Mouse (Mus musculus) heart, postnatal 25 days (tissue): ENCODE measurements around the gene Cd1d1. TPM values are rescaled to one million over a fixed set of nuclear protein-coding genes. Genes with fewer than 3 reads are reported as not detected.
"Not testable (repeated sequence)": the region's sequence is repeated elsewhere in the genome, so short reads cannot be mapped to it uniquely, and the experiment has no call there.

Source experiments
- DNase-seq: peaks from one replicate; pipeline ENCODE4 v3.0.0; 2022; ENCODE audit warnings: low spot score
- intact Hi-C: fragments of 180-260 bp; cut with DNase I; formaldehyde crosslinking; loops from one replicate; pipeline ENCODE4 v1.15.1; 2025
- total RNA-seq, 2 experiments: library from RNA; stranded (reverse); gene quantifications; 2 replicates each; pipeline ENCODE4 v1.2.3; 2021

Gene Cd1d1
- 1 to 10 TPM; 2.7 to 4.7 TPM for total RNA-seq

- intact Hi-C loops = no loop called here
- no peak for DNase-seq
These were observed at the start of gene Cd1d1 for GRCm38 (mm10) chr3:86999415-86999740. Gene Cd1d1, minus strand, starts transcription at chr3:86999441.

GRCm38 (mm10) chr3:87047801-87048200 is 48.6 kb upstream of the Cd1d1 start:
- no peak for DNase-seq
- intact Hi-C loops = no loop called here

- intact Hi-C loops = no loop called here
- no peak for DNase-seq
These were observed 42.5 kb upstream of the Cd1d1 start for GRCm38 (mm10) chr3:87041733-87042132.

GRCm38 (mm10) chr3:87038500-87038899 is 39.3 kb upstream of the Cd1d1 start:
- intact Hi-C loops = no loop called here
- no peak for DNase-seq

GRCm38 (mm10) chr3:87034061-87034460 is 34.8 kb upstream of the Cd1d1 start:
- intact Hi-C loops = loop anchor here (5.0 kb wide), 2 partner anchors 273 to 468 kb away; no protein-coding TSS in a partner anchor
- DNase-seq = no peak

GRCm38 (mm10) chr3:87033357-87033756 is 34.1 kb upstream of the Cd1d1 start:
- intact Hi-C loops = loop anchor here (2.0 to 5.0 kb wide), 3 partner anchors 143 to 469 kb away; no protein-coding TSS in a partner anchor
- no peak for DNase-seq

- DNase-seq = no peak
- intact Hi-C loops = loop anchor here (5.0 kb wide), 2 partner anchors 276 to 471 kb away; no protein-coding TSS in a partner anchor
These were observed 31.6 kb upstream of the Cd1d1 start for GRCm38 (mm10) chr3:87030855-87031254.

- DNase-seq = no peak
- intact Hi-C loops = no loop called here
These were observed 18.5 kb upstream of the Cd1d1 start for GRCm38 (mm10) chr3:87017707-87018106.

GRCm38 (mm10) chr3:87017001-87017400 is 17.8 kb upstream of the Cd1d1 start:
- no peak for DNase-seq
- intact Hi-C loops = no loop called here

GRCm38 (mm10) chr3:87015931-87016330 is 16.7 kb upstream of the Cd1d1 start:
- intact Hi-C loops = no loop called here
- no peak for DNase-seq

GRCm38 (mm10) chr3:87012406-87012805 is 13.2 kb upstream of the Cd1d1 start:
- intact Hi-C loops = not testable (repeated sequence)

GRCm38 (mm10) chr3:87008281-87008680 is 9.0 kb upstream of the Cd1d1 start:
- intact Hi-C loops, DNase-seq: not testable (repeated sequence)

More at GRCm38 (mm10) chr3:87012406-87012805, 13.2 kb upstream of the Cd1d1 start:
- not testable (repeated sequence) for DNase-seq

- DNase-seq = no peak
- intact Hi-C loops = no loop called here
These were observed 1.4 kb upstream of the Cd1d1 start for GRCm38 (mm10) chr3:87000676-87001075.

- intact Hi-C loops = no loop called here
These were observed 810 bp upstream of the Cd1d1 start for GRCm38 (mm10) chr3:87000051-87000450.

GRCm38 (mm10) chr3:86998433-86999414 is 517 bp downstream of the Cd1d1 start:
- peak; percentile 38 for DNase-seq
- intact Hi-C loops = not testable (repeated sequence)

More at GRCm38 (mm10) chr3:87000051-87000450, 810 bp upstream of the Cd1d1 start:
- DNase-seq = no peak

- intact Hi-C loops = no loop called here
- no peak for DNase-seq
These were observed 3.1 kb downstream of the Cd1d1 start for GRCm38 (mm10) chr3:86996111-86996510.

GRCm38 (mm10) chr3:86995381-86995780 is 3.9 kb downstream of the Cd1d1 start:
- no peak for DNase-seq
- intact Hi-C loops = no loop called here

- DNase-seq, intact Hi-C loops: not testable (repeated sequence)
These were observed 12.3 kb downstream of the Cd1d1 start for GRCm38 (mm10) chr3:86986969-86987368.

- intact Hi-C loops = no loop called here
These were observed 12.8 kb downstream of the Cd1d1 start for GRCm38 (mm10) chr3:86986490-86986889.

GRCm38 (mm10) chr3:86983382-86983781 is 15.9 kb downstream of the Cd1d1 start:
- no peak for DNase-seq
- intact Hi-C loops = no loop called here

More at GRCm38 (mm10) chr3:86986490-86986889, 12.8 kb downstream of the Cd1d1 start:
- DNase-seq = no peak

- intact Hi-C loops = loop anchor here (2.0 to 5.0 kb wide), 2 partner anchors 142 to 649 kb away; no protein-coding TSS in a partner anchor
- DNase-seq = no peak
These were observed 22.7 kb downstream of the Cd1d1 start for GRCm38 (mm10) chr3:86976546-86976945.
